Mouse (Mus musculus): ENCODE data around the gene Gtf2e1. TPM values are rescaled to one million over a fixed set of nuclear protein-coding genes. Genes with fewer than 3 reads are reported as not detected.

Gtf2e1 gene
- polyA plus RNA-seq, 1 experiment: 10.8 TPM

GRCm38 (mm10) chr16:37520190-37521040, 19.2 kb downstream of the Gtf2e1 start:
- no peak overlapping the region for H3K27ac ChIP-seq (replicated peaks; ENCODE audit: low read depth, low read length)
- H3K4me1 ChIP-seq (ENCODE audit: control insufficient read depth, insufficient read depth, insufficient read length, low read length): no peaks in the 10 kb centered on the region
- no peak overlapping the region for H3K4me3 ChIP-seq (ENCODE audit: insufficient read depth, low read depth, low read length)

- H3K4me3 ChIP-seq (ENCODE audit: insufficient read depth, low read depth, low read length): no peak overlapping the region
- H3K4me1 ChIP-seq (ENCODE audit: control insufficient read depth, insufficient read depth, insufficient read length, low read length): no peaks in the 10 kb centered on the region
- H3K27ac ChIP-seq (replicated peaks; ENCODE audit: low read depth, low read length): no peak overlapping the region
These were observed 19.9 kb downstream of the Gtf2e1 start for GRCm38 (mm10) chr16:37519721-37520120.

- H3K27ac ChIP-seq (replicated peaks; ENCODE audit: low read depth, low read length): no peak overlapping the region
- no peak overlapping the region for H3K4me3 ChIP-seq (ENCODE audit: insufficient read depth, low read depth, low read length)
- no peaks in the 10 kb centered on the region for H3K4me1 ChIP-seq (ENCODE audit: control insufficient read depth, insufficient read depth, insufficient read length, low read length)
These were observed 20.9 kb downstream of the Gtf2e1 start for GRCm38 (mm10) chr16:37518662-37519061.

GRCm38 (mm10) chr16:37517596-37518211, 21.9 kb downstream of the Gtf2e1 start:
- H3K4me1 ChIP-seq (ENCODE audit: control insufficient read depth, insufficient read depth, insufficient read length, low read length): no peaks in the 10 kb centered on the region
- H3K27ac ChIP-seq (replicated peaks; ENCODE audit: low read depth, low read length): no peak overlapping the region
- no peak overlapping the region for H3K4me3 ChIP-seq (ENCODE audit: insufficient read depth, low read depth, low read length)

- Histone ChIP-seq H3K4me1 (ENCODE audit: control insufficient read depth, insufficient read depth, insufficient read length, low read length) (no peaks in the 10 kb centered on the region), H3K4me3 (ENCODE audit: insufficient read depth, low read depth, low read length) (no peak overlapping the region), H3K27ac (replicated peaks; ENCODE audit: low read depth, low read length) (no peak overlapping the region)
These were observed 23.1 kb downstream of the Gtf2e1 start for GRCm38 (mm10) chr16:37516376-37516993.

GRCm38 (mm10) chr16:37514644-37515043, 24.9 kb downstream of the Gtf2e1 start:
- H3K4me1 ChIP-seq (ENCODE audit: control insufficient read depth, insufficient read depth, insufficient read length, low read length): no peaks in the 10 kb centered on the region

GRCm38 (mm10) chr16:37511489-37511888, 28.1 kb downstream of the Gtf2e1 start:
- H3K27ac ChIP-seq (replicated peaks; ENCODE audit: low read depth, low read length): no peak overlapping the region
- no peaks in the 10 kb centered on the region for H3K4me1 ChIP-seq (ENCODE audit: control insufficient read depth, insufficient read depth, insufficient read length, low read length)
- no peak overlapping the region for H3K4me3 ChIP-seq (ENCODE audit: insufficient read depth, low read depth, low read length)

More at GRCm38 (mm10) chr16:37514644-37515043, 24.9 kb downstream of the Gtf2e1 start:
- H3K27ac ChIP-seq (replicated peaks; ENCODE audit: low read depth, low read length): no peak overlapping the region
- H3K4me3 ChIP-seq (ENCODE audit: insufficient read depth, low read depth, low read length): no peak overlapping the region

GRCm38 (mm10) chr16:37506751-37507150, 32.8 kb downstream of the Gtf2e1 start:
- no peak overlapping the region for H3K27ac ChIP-seq (replicated peaks; ENCODE audit: low read depth, low read length)
- no peak overlapping the region for H3K4me3 ChIP-seq (ENCODE audit: insufficient read depth, low read depth, low read length)
- no peaks in the 10 kb centered on the region for H3K4me1 ChIP-seq (ENCODE audit: control insufficient read depth, insufficient read depth, insufficient read length, low read length)

GRCm38 (mm10) chr16:37504517-37504916, 35.1 kb downstream of the Gtf2e1 start:
- H3K4me1 ChIP-seq (ENCODE audit: control insufficient read depth, insufficient read depth, insufficient read length, low read length): no peaks in the 10 kb centered on the region
- no peak overlapping the region for H3K27ac ChIP-seq (replicated peaks; ENCODE audit: low read depth, low read length)

GRCm38 (mm10) chr16:37498581-37498980, 41.0 kb downstream of the Gtf2e1 start:
- Histone ChIP-seq H3K27ac (replicated peaks; ENCODE audit: low read depth, low read length) (no peak overlapping the region), H3K4me1 (ENCODE audit: control insufficient read depth, insufficient read depth, insufficient read length, low read length) (no peaks in the 10 kb centered on the region), H3K4me3 (ENCODE audit: insufficient read depth, low read depth, low read length) (no peak overlapping the region)

More at GRCm38 (mm10) chr16:37504517-37504916, 35.1 kb downstream of the Gtf2e1 start:
- H3K4me3 ChIP-seq (ENCODE audit: insufficient read depth, low read depth, low read length): no peak overlapping the region

- no peak overlapping the region for H3K4me3 ChIP-seq (ENCODE audit: insufficient read depth, low read depth, low read length)
- no peak overlapping the region for H3K27ac ChIP-seq (replicated peaks; ENCODE audit: low read depth, low read length)
- no peaks in the 10 kb centered on the region for H3K4me1 ChIP-seq (ENCODE audit: control insufficient read depth, insufficient read depth, insufficient read length, low read length)
These were observed 44.6 kb downstream of the Gtf2e1 start for GRCm38 (mm10) chr16:37495017-37495416.

- H3K4me3 ChIP-seq (ENCODE audit: insufficient read depth, low read depth, low read length): no peak overlapping the region
- no peak overlapping the region for H3K27ac ChIP-seq (replicated peaks; ENCODE audit: low read depth, low read length)
- H3K4me1 ChIP-seq (ENCODE audit: control insufficient read depth, insufficient read depth, insufficient read length, low read length): no peaks in the 10 kb centered on the region
These were observed 52.6 kb downstream of the Gtf2e1 start for GRCm38 (mm10) chr16:37486826-37487612.

- Histone ChIP-seq H3K27ac (replicated peaks; ENCODE audit: low read depth, low read length) (no peak overlapping the region), H3K4me3 (ENCODE audit: insufficient read depth, low read depth, low read length) (no peak overlapping the region), H3K4me1 (ENCODE audit: control insufficient read depth, insufficient read depth, insufficient read length, low read length) (no peaks in the 10 kb centered on the region)
These were observed 61.0 kb downstream of the Gtf2e1 start for GRCm38 (mm10) chr16:37478311-37479291.
